Mouse (Mus musculus): ENCODE results near the gene Cyp3a44.
"Not testable (repeated sequence)": the region's sequence is repeated elsewhere in the genome, so short reads cannot be mapped to it uniquely, and the experiment has no call there.

Gene Cyp3a44

GRCm38 (mm10) chr5:145805796-145806195 is at the start of gene Cyp3a44:
Gene Cyp3a44 (minus strand): TSS chr5:145805874.
- DNase-seq (ENCODE audit: low spot score in 2 of 2), result not testable (repeated sequence)

- DNase-seq (ENCODE audit: low spot score in 2 of 2), result not testable (repeated sequence)
Measured at GRCm38 (mm10) chr5:145800229-145800628, 5.4 kb downstream of the Cyp3a44 start.

GRCm38 (mm10) chr5:145793232-145793631 is 12.4 kb downstream of the Cyp3a44 start:
- DNase-seq (ENCODE audit: low spot score in 2 of 2), result not testable (repeated sequence)

- DNase-seq (ENCODE audit: low spot score in 2 of 2), result not testable (repeated sequence)
Measured at GRCm38 (mm10) chr5:145737512-145737911, 68.2 kb downstream of the Cyp3a44 start.

Measured in natural killer cell, adult 2 months (primary cell).